Mouse (Mus musculus) heart, adult 18-20 months (tissue): Measurements from ENCODE around the gene Coro7. TPM values are rescaled to one million over a fixed set of nuclear protein-coding genes. Genes with fewer than 3 reads are reported as not detected.

Source experiments
- DNase-seq, 2 experiments: peaks; one replicate each; pipeline ENCODE4 v3.0.0; 2021 to 2022; ENCODE audit warnings: mixed read lengths in 1 of 2
- total RNA-seq, 2 experiments: library from RNA; stranded (reverse); gene quantifications; 2 replicates each; pipeline ENCODE4 v1.2.3; 2021

Gene Coro7
- total RNA-seq, 2 experiments from 2014 or later = 12.7 to 14.2 TPM

- no peak for DNase-seq
These were observed 64.3 kb downstream of the Coro7 start for GRCm38 (mm10) chr16:4615297-4615696.

GRCm38 (mm10) chr16:4614639-4615038 is 64.9 kb downstream of the Coro7 start:
- DNase-seq = no peak

- no peak for DNase-seq
These were observed 65.8 kb downstream of the Coro7 start for GRCm38 (mm10) chr16:4613736-4614135.

GRCm38 (mm10) chr16:4611676-4612075 is 67.9 kb downstream of the Coro7 start:
- no peak for DNase-seq

GRCm38 (mm10) chr16:4611193-4611592 is 68.4 kb downstream of the Coro7 start:
- no peak for DNase-seq

- no peak for DNase-seq
These were observed 71.0 kb downstream of the Coro7 start for GRCm38 (mm10) chr16:4608532-4609059.

- peak; percentile 84 to 87 for DNase-seq
These were observed 71.6 kb downstream of the Coro7 start for GRCm38 (mm10) chr16:4607818-4608531.

GRCm38 (mm10) chr16:4606431-4607084 is 73.0 kb downstream of the Coro7 start:
- peak; percentile 76 to 80 for DNase-seq

GRCm38 (mm10) chr16:4605514-4606131 is 74.0 kb downstream of the Coro7 start:
- DNase-seq = no peak

GRCm38 (mm10) chr16:4604293-4604837 is 75.2 kb downstream of the Coro7 start:
- no peak for DNase-seq

GRCm38 (mm10) chr16:4603453-4603837 is 76.1 kb downstream of the Coro7 start:
- no peak for DNase-seq

- DNase-seq = no peak
These were observed 76.7 kb downstream of the Coro7 start for GRCm38 (mm10) chr16:4602766-4603452.

GRCm38 (mm10) chr16:4602189-4602588 is 77.4 kb downstream of the Coro7 start:
- no peak for DNase-seq

- DNase-seq = no peak
These were observed 78.8 kb downstream of the Coro7 start for GRCm38 (mm10) chr16:4600701-4601310.

GRCm38 (mm10) chr16:4599616-4600015 is 80.0 kb downstream of the Coro7 start:
- no peak for DNase-seq

- DNase-seq = no peak
These were observed 80.6 kb downstream of the Coro7 start for GRCm38 (mm10) chr16:4598891-4599543.

- DNase-seq = no peak
These were observed 81.5 kb downstream of the Coro7 start for GRCm38 (mm10) chr16:4598041-4598440.

GRCm38 (mm10) chr16:4597296-4597695 is 82.3 kb downstream of the Coro7 start:
- DNase-seq = no peak

GRCm38 (mm10) chr16:4596836-4597235 is 82.7 kb downstream of the Coro7 start:
- no peak for DNase-seq

GRCm38 (mm10) chr16:4596141-4596728 is 83.3 kb downstream of the Coro7 start:
- DNase-seq = no peak

- DNase-seq = peak; percentile 55 to 69
These were observed 84.0 kb downstream of the Coro7 start for GRCm38 (mm10) chr16:4595527-4595963.
